Mouse (Mus musculus) gastrocnemius, adult 18-20 months (tissue): ENCODE results near the gene Fgd6. TPM values are rescaled to one million over a fixed set of nuclear protein-coding genes. Genes with fewer than 3 reads are reported as not detected.

ENCODE experiments used
- DNase-seq: peaks from one replicate; pipeline ENCODE4 v3.0.0; 2021; ENCODE audit warnings: low spot score
- total RNA-seq, 2 experiments: library from RNA; stranded (reverse); gene quantifications; 2 replicates each; pipeline ENCODE4 v1.2.3; 2021

Fgd6 gene
- total RNA-seq, 2 experiments from 2014 or later: 2.7 to 3.0 TPM

DNA sequence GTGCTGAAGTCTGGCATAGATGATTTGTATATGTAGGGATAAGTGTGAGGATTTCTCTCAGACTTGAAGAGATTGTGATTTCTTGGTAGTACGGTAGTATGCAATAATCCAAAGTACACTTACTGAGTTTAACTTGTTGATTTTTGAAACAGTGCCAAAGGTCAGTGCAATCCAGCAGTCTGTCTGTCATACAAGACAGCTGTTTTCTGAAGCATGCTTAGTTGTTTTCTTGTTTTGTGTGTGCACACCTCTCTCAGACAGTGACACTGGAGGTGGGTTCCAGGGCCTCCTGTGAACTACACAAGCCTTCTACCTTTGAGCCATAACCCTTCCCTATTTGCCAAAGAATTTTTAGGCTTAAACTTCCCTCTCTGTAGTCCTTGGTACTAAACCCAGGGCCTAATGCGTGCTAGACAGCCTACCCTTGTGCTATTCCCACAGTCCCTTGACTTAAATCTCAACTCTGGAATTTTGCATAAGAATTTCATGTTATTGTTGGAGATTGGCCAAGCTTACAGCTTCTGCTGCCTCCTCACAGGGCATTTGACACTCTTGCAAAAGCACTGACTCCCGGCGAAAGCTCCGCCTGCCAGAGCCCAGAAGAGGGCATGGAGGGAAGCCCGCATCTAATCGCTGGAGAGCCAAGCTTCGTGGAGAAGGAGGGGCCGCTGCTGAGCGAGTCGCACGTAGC lies 135.8 kb downstream of the Fgd6 start:
- DNase-seq: no peak

DNA sequence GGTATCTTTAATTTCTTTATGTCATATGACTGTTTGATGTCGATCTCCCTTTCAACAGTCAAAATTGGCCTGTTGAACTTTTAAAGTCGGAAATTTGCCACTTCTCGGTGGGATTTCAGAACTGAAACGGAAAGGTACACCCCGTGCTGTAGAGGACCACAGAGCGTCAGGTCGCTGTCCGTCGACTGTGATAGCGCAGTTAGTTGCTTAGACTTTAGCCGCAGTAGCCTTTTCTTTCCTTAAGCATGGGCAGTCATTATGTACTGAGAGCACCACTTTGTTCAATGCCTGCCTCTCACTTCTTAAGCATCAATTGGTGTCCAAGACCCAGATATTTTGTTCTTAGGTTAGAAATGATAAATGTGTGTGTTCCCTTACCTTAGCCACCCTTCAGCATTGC lies 136.3 kb downstream of the Fgd6 start:
- DNase-seq: no peak

DNA sequence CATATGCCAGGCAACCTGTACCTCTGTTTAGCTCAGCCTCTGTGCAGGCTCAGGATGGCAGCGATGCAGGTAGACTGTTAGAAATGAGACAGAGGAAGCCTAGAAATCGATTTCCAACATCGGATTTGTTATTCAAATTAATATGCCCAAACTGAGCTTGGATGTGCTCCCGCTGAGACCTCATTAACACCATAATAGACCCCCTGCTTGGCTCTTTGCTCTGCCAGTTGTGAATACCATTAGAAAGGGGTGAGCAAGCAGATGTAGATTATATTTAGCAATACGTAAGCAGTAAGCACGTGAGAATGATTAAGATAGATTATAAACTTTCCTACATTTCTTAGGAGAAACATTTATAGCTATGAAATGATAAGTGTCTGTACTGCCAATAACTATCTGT lies 136.9 kb downstream of the Fgd6 start:
- no peak for DNase-seq

DNA sequence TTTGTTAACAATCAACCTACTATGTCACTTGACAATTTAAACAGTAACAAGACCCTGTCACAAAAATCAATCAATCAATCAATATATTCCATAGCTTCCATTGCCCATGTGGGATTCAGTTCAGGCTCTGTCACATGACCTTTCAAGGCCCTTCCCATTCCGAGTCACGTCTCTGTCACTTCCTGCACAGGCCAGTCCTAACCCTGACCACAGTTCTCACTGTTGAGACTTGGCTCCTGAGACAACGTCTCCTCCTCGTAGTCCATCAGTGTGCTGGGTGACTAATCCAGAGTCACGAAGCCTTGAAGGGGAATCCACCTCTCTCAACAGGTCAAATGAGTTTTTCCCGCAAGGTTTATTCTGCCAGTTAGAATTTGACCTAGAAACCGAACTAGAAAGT lies 138.9 kb downstream of the Fgd6 start:
- DNase-seq: no peak

DNA sequence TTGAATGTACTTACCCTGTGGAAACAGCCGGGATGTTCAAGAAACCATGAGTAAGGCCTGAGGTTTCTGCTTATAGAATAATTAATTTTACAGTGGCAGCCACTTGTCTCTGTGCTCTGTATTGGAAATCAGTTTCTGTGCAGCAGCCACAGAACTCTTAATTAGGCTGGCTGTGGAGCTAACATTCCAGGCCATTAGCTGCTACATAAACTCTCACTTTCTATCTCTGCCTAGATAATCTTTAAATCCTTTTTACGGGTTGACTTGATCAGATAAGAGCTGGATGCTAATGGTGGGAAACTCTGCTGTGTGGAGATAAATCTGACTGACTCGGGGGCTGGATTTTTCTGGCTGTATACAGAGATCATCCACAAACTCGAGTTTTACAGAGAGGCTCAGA lies 147.4 kb downstream of the Fgd6 start:
- no peak for DNase-seq

Other genes starting within 250 kb of the Fgd6 start
- under 1 TPM; 0.17 to 0.57 TPM for gene Usp44, start 204.4 kb upstream of the Fgd6 start, total RNA-seq
- gene Metap2, start 138.9 kb upstream of the Fgd6 start, total RNA-seq: 100 to 1,000 TPM; 162 to 177 TPM
- 10 to 100 TPM; 54.1 to 59.7 TPM for gene Vezt, start 184 bp upstream of the Fgd6 start, total RNA-seq
- gene Nr2c1, start 112.0 kb downstream of the Fgd6 start, total RNA-seq: 1 to 10 TPM; 5.6 to 6.3 TPM
- gene Ndufa12, start 162.7 kb downstream of the Fgd6 start, total RNA-seq: 100 to 1,000 TPM; 643 to 673 TPM